31 mouse cellular contexts compared by ENCODE assay signal in genomic region chr13:118975008-118975407, GRCm38 (mm10).
"Had no signal": no experiment of that assay in that cellular context is flagged by ENCODE, and none has a peak within 500 bp of the region (broad histone marks: within the 10 kb centered on the region; RNA-seq: fewer than 3 reads in every experiment).

No protein-coding gene starts in this region.

- DNase-seq: heart, postnatal 10 days; heart, postnatal 14 days; heart, postnatal 36 days; heart, postnatal 4 days; kidney, adult 11 months; kidney, adult 18-20 months; kidney, adult 2 months; kidney, adult 8-10 months; kidney, adult 9 months; kidney, postnatal 10 days; kidney, postnatal 14 days; kidney, postnatal 25 days; kidney, postnatal 36 days; kidney, postnatal 4 days; layer of hippocampus, adult 9-11 months; layer of hippocampus, postnatal 36 days had no signal

- H3K4me2 ChIP-seq: heart, embryonic 11.5 days; heart, embryonic 12.5 days; heart, embryonic 13.5 days; heart, embryonic 15.5 days; hindbrain, embryonic 12.5 days; hindbrain, embryonic 13.5 days; hindbrain, embryonic 14.5 days; hindbrain, embryonic 15.5 days; intestine, embryonic 15.5 days; kidney, embryonic 15.5 days had no signal

- H3K36me3 ChIP-seq: heart, embryonic 12.5 days; heart, embryonic 13.5 days; heart, embryonic 15.5 days; hindbrain, embryonic 10.5 days; hindbrain, embryonic 12.5 days; hindbrain, embryonic 13.5 days; hindbrain, embryonic 15.5 days; intestine, embryonic 15.5 days; kidney, embryonic 15.5 days had no signal

- H3K4me1 ChIP-seq: heart, embryonic 12.5 days; heart, embryonic 13.5 days; heart, embryonic 15.5 days; hindbrain, embryonic 10.5 days; hindbrain, embryonic 12.5 days; hindbrain, embryonic 13.5 days; hindbrain, embryonic 15.5 days; intestine, embryonic 15.5 days; kidney, embryonic 15.5 days had no signal

- H3K27me3 ChIP-seq: heart, embryonic 12.5 days; heart, embryonic 13.5 days; heart, embryonic 15.5 days; hindbrain, embryonic 12.5 days; hindbrain, embryonic 13.5 days; hindbrain, embryonic 15.5 days; intestine, embryonic 15.5 days; kidney, embryonic 15.5 days had no signal

- H3K9me3 ChIP-seq: heart, embryonic 12.5 days; heart, embryonic 13.5 days; heart, embryonic 15.5 days; hindbrain, embryonic 10.5 days; hindbrain, embryonic 12.5 days; hindbrain, embryonic 13.5 days; hindbrain, embryonic 15.5 days; intestine, embryonic 15.5 days; kidney, embryonic 15.5 days had no signal

- H3K9ac ChIP-seq: heart, embryonic 12.5 days; heart, embryonic 13.5 days; heart, embryonic 15.5 days; hindbrain, embryonic 12.5 days; hindbrain, embryonic 13.5 days; hindbrain, embryonic 14.5 days; hindbrain, embryonic 15.5 days; intestine, embryonic 15.5 days; kidney, embryonic 15.5 days had no signal

- H3K27ac ChIP-seq: heart, embryonic 13.5 days; heart, embryonic 15.5 days; hindbrain, embryonic 10.5 days; hindbrain, embryonic 12.5 days; hindbrain, embryonic 13.5 days; hindbrain, embryonic 14.5 days; hindbrain, embryonic 15.5 days; hindbrain, postnatal 0 days; intestine, embryonic 15.5 days; kidney, embryonic 15.5 days; kidney, postnatal 0 days; layer of hippocampus, adult 2 months; left cerebral cortex, adult 2 months had no signal

- H3K4me3 ChIP-seq: heart, embryonic 12.5 days; heart, embryonic 13.5 days; heart, embryonic 15.5 days; hindbrain, embryonic 10.5 days; hindbrain, embryonic 12.5 days; hindbrain, embryonic 13.5 days; hindbrain, embryonic 15.5 days; intestine, embryonic 15.5 days; kidney, embryonic 15.5 days; layer of hippocampus, adult 2 months; left cerebral cortex, adult 2 months had no signal
